Mouse (Mus musculus) layer of hippocampus, adult 18-20 months (tissue): ENCODE measurements at regions not wholly inside any gene's neighbourhood (a gene's known extent, or its start where the extent isn't known, plus 50 kb on each side); places are given as distances from the start of the nearest gene placed in this dataset.

Experiments used
- DNase-seq, 2 experiments: peaks; one replicate each; pipeline ENCODE4 v3.0.0; 2022; ENCODE audit warnings: low spot score in 2 of 2

DNA sequence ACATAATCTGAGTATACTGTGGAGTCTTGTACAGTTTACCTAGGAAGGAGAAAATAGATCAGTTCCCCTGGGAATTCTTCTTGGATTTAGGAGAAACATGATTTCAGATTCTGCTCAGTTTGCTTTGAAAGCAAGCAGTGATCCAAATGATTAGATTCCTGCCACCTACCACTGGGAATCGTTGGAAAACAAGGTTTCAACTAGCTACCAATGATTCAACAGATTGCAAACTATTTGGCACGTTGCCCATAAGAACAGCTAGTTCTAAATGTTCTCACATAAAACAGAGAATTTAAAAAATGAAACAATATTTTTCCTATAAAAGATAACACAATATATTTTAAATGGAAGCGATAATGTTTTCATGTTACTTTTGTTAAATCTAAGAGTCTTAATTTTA lies 54.8 kb downstream of the G6pd2 start:
- peak; percentile 26 to 83 for DNase-seq
